Mouse (Mus musculus) bone marrow, adult 2 months (tissue): ENCODE data around the gene Fitm2.

ENCODE experiments used
- CTCF ChIP-seq: fragments of 200-500 bp; IDR thresholded peaks from 2 replicates; pipeline ENCODE4 v1.5.1; 2011; ENCODE audit warnings: low read length, control low read depth; ENCODE audit not compliant: control insufficient read depth, insufficient read depth
- POLR2A ChIP-seq: fragments of 200-500 bp; IDR thresholded peaks from 2 replicates; pipeline ENCODE4 v1.6.1; 2011; ENCODE audit warnings: low read depth, mild to moderate bottlenecking, control low read depth, low read length, borderline replicate concordance; ENCODE audit not compliant: control insufficient read depth

DNA sequence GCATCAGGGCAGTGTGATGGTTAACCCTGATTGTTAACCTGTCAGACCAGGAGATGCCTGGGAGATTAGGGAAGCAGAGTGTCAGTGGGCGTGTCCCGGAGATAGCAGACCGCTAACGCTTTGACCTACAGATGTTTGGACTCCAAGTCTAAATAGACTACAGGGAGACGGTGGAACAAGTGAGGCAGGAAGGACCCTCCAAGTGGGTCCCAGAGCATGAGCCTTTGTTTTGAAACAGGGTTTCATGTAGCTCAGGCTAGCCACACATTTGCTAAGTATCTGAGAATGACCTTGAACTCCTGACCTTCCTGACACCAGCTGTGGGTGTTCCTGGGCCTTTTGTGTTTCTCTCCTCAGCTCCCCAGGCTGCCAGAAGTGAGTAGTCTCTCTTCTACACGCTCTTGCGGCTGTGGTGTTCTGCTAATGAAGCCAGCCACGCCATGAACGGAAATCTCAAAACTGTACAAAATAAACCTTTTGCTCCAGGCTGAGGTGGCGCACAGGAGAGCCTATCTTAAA, 9.1 kb downstream of the Fitm2 start:
- TF ChIP-seq POLR2A (no peak), CTCF (no peak)
